ENCODE assay signal across 8 mouse cellular contexts in the genomic region with DNA sequence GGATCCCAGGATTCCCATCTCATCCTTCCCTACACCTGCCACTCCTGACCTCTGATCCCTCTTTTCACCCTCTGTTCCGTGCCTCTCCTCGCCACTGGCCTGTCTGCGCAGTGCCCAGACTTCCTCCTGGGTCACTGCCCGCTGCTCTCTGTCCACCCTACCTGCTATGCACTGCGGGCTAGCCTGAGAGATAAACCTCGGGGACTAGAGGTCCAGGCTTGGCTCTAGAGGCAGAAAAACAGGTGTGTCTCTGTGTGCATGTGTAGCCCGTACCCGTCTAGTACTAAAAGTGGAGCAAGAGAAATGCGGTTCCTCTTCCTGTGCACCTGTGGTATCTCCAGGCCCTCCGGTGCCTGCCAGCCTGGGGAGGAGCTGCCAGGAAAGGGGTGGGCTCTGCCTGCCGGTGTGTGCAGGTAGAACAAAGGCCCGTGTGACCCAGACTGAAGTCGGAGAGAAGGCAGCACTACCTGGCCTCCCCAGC. TPM values are rescaled to one million over a fixed set of nuclear protein-coding genes. Genes with fewer than 3 reads are reported as not detected.
DNase-seq lines count a peak whose midpoint lies in the region; ATAC-seq and TF ChIP-seq lines count a peak whose summit lies in the region.

No protein-coding gene starts in this region.

- H3K4me1 ChIP-seq in testis, adult 2 months (ENCODE audit: control insufficient read depth, insufficient read depth, low read length), result peaks cover 28% of the 10 kb centered on the region
- peaks cover 4% of the 10 kb centered on the region; the same call in 1 of the 2 replicates for H3K4me1 ChIP-seq in cortical plate, adult 2 months (ENCODE audit: control insufficient read depth, insufficient read depth, low read length)
- peaks cover 74% of the 10 kb centered on the region for H3K4me1 ChIP-seq in hindbrain, embryonic 15.5 days (replicated peaks)
- H3K4me1 ChIP-seq in liver, adult 2 months (ENCODE audit: control insufficient read depth, insufficient read depth, low read length), result peaks cover 31% of the 10 kb centered on the region
- peaks cover 42% of the 10 kb centered on the region for H3K4me1 ChIP-seq in neural tube, embryonic 11.5 days (ENCODE audit: control insufficient read depth, insufficient read depth, low read length)

- no peaks in the 10 kb centered on the region for H3K27me3 ChIP-seq in testis, adult 2 months (ENCODE audit: control insufficient read depth, insufficient read depth, low read length)
- no peaks in the 10 kb centered on the region for H3K27me3 ChIP-seq in hindbrain, embryonic 15.5 days
- no peaks in the 10 kb centered on the region for H3K27me3 ChIP-seq in liver, adult 2 months (ENCODE audit: control insufficient read depth, insufficient read depth, low read length)
- peaks cover 3% of the 10 kb centered on the region; the same call in 1 of the 2 replicates for H3K27me3 ChIP-seq in neural tube, embryonic 11.5 days (ENCODE audit: control insufficient read depth, insufficient read depth, low read length)

- H3K9ac ChIP-seq in hindbrain, embryonic 15.5 days, result peak overlapping the region; percentile 84
- H3K9ac ChIP-seq in liver, adult 2 months (ENCODE audit: low read depth, low read length), result peak overlapping the region; percentile 89
- peak overlapping the region; percentile 78 for H3K9ac ChIP-seq in neural tube, embryonic 11.5 days (ENCODE audit: low read length)

- no peak overlapping the region for H3K27ac ChIP-seq in testis, adult 2 months (ENCODE audit: control insufficient read depth, insufficient read depth, low read depth, low read length)
- no peak overlapping the region for H3K27ac ChIP-seq in cortical plate, adult 2 months (ENCODE audit: insufficient read depth, low read length)
- peak overlapping the region; percentile 87; the same call in 1 of the 2 replicates for H3K27ac ChIP-seq in hindbrain, embryonic 15.5 days (replicated peaks)
- H3K27ac ChIP-seq in liver, adult 2 months (replicated peaks; ENCODE audit: insufficient read depth, low read depth, low read length), result peak overlapping the region; percentile 98
- no peak overlapping the region for H3K27ac ChIP-seq in neural tube, embryonic 11.5 days (ENCODE audit: low read depth, low read length)

- 2% methylated on average over 13 of the region's 13 CpGs for WGBS in hindbrain, embryonic 15.5 days
- WGBS in liver, adult 2 months, result 1% methylated on average over 13 of the region's 13 CpGs
- WGBS in neural tube, embryonic 11.5 days, result 4% methylated on average over 13 of the region's 13 CpGs

- peak overlapping the region; percentile 89 for H3K4me3 ChIP-seq in testis, adult 2 months (ENCODE audit: control insufficient read depth, low read depth, low read length)
- peak overlapping the region; percentile 87 for H3K4me3 ChIP-seq in cortical plate, adult 2 months (ENCODE audit: insufficient read depth, low read length)
- H3K4me3 ChIP-seq in hindbrain, embryonic 15.5 days, result peak overlapping the region; percentile 95
- H3K4me3 ChIP-seq in liver, adult 2 months (ENCODE audit: insufficient read depth, low read depth, low read length), result peak overlapping the region; percentile 80
- peak overlapping the region; percentile 76 for H3K4me3 ChIP-seq in neural tube, embryonic 11.5 days (ENCODE audit: low read depth, low read length)

- H3K4me2 ChIP-seq in hindbrain, embryonic 15.5 days, result peak overlapping the region; percentile 86
- H3K4me2 ChIP-seq in neural tube, embryonic 11.5 days (ENCODE audit: low read depth), result peak overlapping the region; percentile 98

- H3K79me2 ChIP-seq in liver, adult 2 months (ENCODE audit: control insufficient read depth, insufficient read depth, low read length), result peaks cover 37% of the 10 kb centered on the region

- ATAC-seq in hindbrain, embryonic 15.5 days (ENCODE audit: low FRiP score, low read depth), result no peak
- ATAC-seq in neural tube, embryonic 11.5 days (ENCODE audit: insufficient read depth, low FRiP score, low TSS enrichment), result no peak

- DNase-seq in testis, postnatal 14 days (ENCODE audit: low spot score), result no peak
- peak; percentile 74 for DNase-seq in liver, adult 2 months (ENCODE audit: extremely low read depth, low read depth, low spot score)
- peak; percentile 23 for DNase-seq in neural tube, embryonic 11.5 days (ENCODE audit: low spot score)
- no peak for DNase-seq in right cerebral cortex, adult 18-20 months
- no peak for DNase-seq in right cerebral cortex, postnatal 4 days

- H3K36me3 ChIP-seq in testis, adult 2 months (ENCODE audit: control insufficient read depth, insufficient read depth, low read length), result no peaks in the 10 kb centered on the region
- H3K36me3 ChIP-seq in hindbrain, embryonic 15.5 days, result no peaks in the 10 kb centered on the region
- H3K36me3 ChIP-seq in liver, adult 2 months (ENCODE audit: control insufficient read depth, insufficient read depth, low read length), result no peaks in the 10 kb centered on the region
- H3K36me3 ChIP-seq in neural tube, embryonic 11.5 days (ENCODE audit: control insufficient read depth, insufficient read depth, low read length), result no peaks in the 10 kb centered on the region

- TF ChIP-seq POLR2A in testis, adult 2 months (IDR thresholded peaks at IDR 0.05; ENCODE audit: control insufficient read depth, low read depth, low read length), result no peak
- no peak for TF ChIP-seq POLR2A in cortical plate, adult 2 months (IDR thresholded peaks at IDR 0.05; ENCODE audit: extremely low read depth, insufficient read depth, low read length)
- peak; percentile 19; the same call in 1 of the 2 replicates for TF ChIP-seq POLR2A in liver, adult 2 months (IDR thresholded peaks at IDR 0.05; ENCODE audit: extremely low read depth, insufficient read depth, low read length)

- H3K9me3 ChIP-seq in hindbrain, embryonic 15.5 days, result no peaks in the 10 kb centered on the region
- H3K9me3 ChIP-seq in neural tube, embryonic 11.5 days (ENCODE audit: control insufficient read depth, low read length), result no peaks in the 10 kb centered on the region

- no peak for TF ChIP-seq CTCF in testis, adult 2 months (IDR thresholded peaks at IDR 0.05; ENCODE audit: control insufficient read depth, insufficient read depth, insufficient replicate concordance, low read depth, low read length)
- no peak for TF ChIP-seq CTCF in cortical plate, adult 2 months (IDR thresholded peaks at IDR 0.05; ENCODE audit: extremely low read depth, insufficient read depth, low read length)
- no peak for TF ChIP-seq CTCF in liver, adult 2 months (IDR thresholded peaks at IDR 0.05; ENCODE audit: low read depth, low read length)

RNA-seq across cellular contexts. Expression of a gene that starts 1.1 kb away (rescaled TPM):
- 4.9 and 5.0 TPM in 2 replicates for polyA plus RNA-seq in testis, adult 2 months (2012; rRNA removed)
- 53.2 and 53.6 TPM in 2 replicates for polyA plus RNA-seq in cortical plate, adult 2 months (2012; rRNA removed)
- 31.0 and 31.3 TPM in 2 replicates for polyA plus RNA-seq in hindbrain, embryonic 15.5 days (2015; fragmentation: Nextera tagmentation; extraction: Ambion mirVana)
- total RNA-seq in liver, adult 2 months (2014; rRNA removed), result 40.2 and 43.7 TPM in 2 replicates
- polyA plus RNA-seq in liver, adult 2 months (2012; rRNA removed), result 110 and 121 TPM in 2 replicates
- 25.2 and 27.7 TPM in 2 replicates for polyA plus RNA-seq in neural tube, embryonic 11.5 days (2014; fragmentation: Nextera tagmentation; extraction: Ambion mirVana)

Comparison
In these comparisons a context has a peak if more than half of its experiments do, and no peak if none do; other contexts are left out.
1. H3K27ac ChIP-seq: peak in hindbrain, embryonic 15.5 days (single experiment) and liver, adult 2 months (single experiment); none in testis, adult 2 months (single experiment), cortical plate, adult 2 months (single experiment) and neural tube, embryonic 11.5 days (single experiment).
2. DNase-seq: peak in liver, adult 2 months (single experiment) and neural tube, embryonic 11.5 days (single experiment); none in testis, postnatal 14 days (single experiment), right cerebral cortex, adult 18-20 months (single experiment) and right cerebral cortex, postnatal 4 days (single experiment).
3. Peak in every context shown above with its lines, with median percentiles within 50 percentile points of each other: H3K4me3 ChIP-seq and H3K9ac ChIP-seq.